Mouse (Mus musculus) embryonic stem cell, embryonic (primary cell): ENCODE measurements around the gene Ncaph2.

ENCODE experiments used
- CTCF ChIA-PET, 4 experiments: fragments of 300-600 bp in 2 of 4; fragments of 350-600 bp in 2 of 4; sonication (Branson Sonifier 250); formaldehyde crosslinking; loops; one replicate each; lab custom pipeline; 2022; ENCODE audit warnings: inconsistent platforms in 2 of 4; lab: Charles Lee
- POLR2A ChIA-PET, 4 experiments: fragments of 300-600 bp in 2 of 4; fragments of 350-600 bp in 2 of 4; sonication (Branson Sonifier 250); formaldehyde crosslinking; loops; one replicate each; lab custom pipeline; 2022; ENCODE audit warnings: antibody characterized with exemption in 4 of 4, inconsistent platforms in 1 of 4; lab: Charles Lee

Ncaph2 gene

GRCm38 (mm10) chr15:89379429-89379828, 23.9 kb downstream of the Ncaph2 start:
- ChIA-PET POLR2A (interaction anchor here in 3 of 4 experiments (0.6 to 14.1 kb wide), 24 partner anchors 8 to 203 kb away, joined by 3 to 248 read pairs (median 4); partner anchors contain the start of genes Adm2 (in 2 of the 3), Lmf2 (in 2 of the 3), C730034F03Rik (in 1 of the 3) and Chkb (in 1 of the 3)), CTCF (interaction anchor here in 3 of 4 experiments (0.5 to 1.4 kb wide), 7 partner anchors 8 to 172 kb away, joined by 3 to 5 read pairs (median 3); partner anchors contain the start of gene Chkb (in 1 of the 3))

- ChIA-PET CTCF (interaction anchor here in 1 of 4 experiments (2.5 kb wide), 1 partner anchor 11 kb away, joined by 9 read pairs; the partner anchor contains the start of gene Sco2), POLR2A (interaction anchor here in 3 of 4 experiments (0.5 to 5.6 kb wide), 10 partner anchors 8 to 45 kb away, joined by 3 to 50 read pairs (median 6); partner anchors contain the start of genes Cpt1b (in 2 of the 3), Sco2 (in 2 of the 3), Tymp (in 2 of the 3) and C730034F03Rik (in 1 of the 3))
These were observed 29.1 kb downstream of the Ncaph2 start, which contains the start of gene Klhdc7b for GRCm38 (mm10) chr15:89384617-89385016. Gene Klhdc7b (plus strand): TSS chr15:89384917.

GRCm38 (mm10) chr15:89387127-89387526, 31.6 kb downstream of the Ncaph2 start:
- ChIA-PET CTCF (interaction anchor here in 3 of 4 experiments (0.5 to 1.4 kb wide), 6 partner anchors 8 to 112 kb away, joined by 3 to 11 read pairs (median 5); partner anchors contain the start of genes Sco2 (in 2 of the 3), Odf3b (in 1 of the 3) and Shank3 (in 1 of the 3)), POLR2A (interaction anchor here in 3 of 4 experiments (0.8 to 5.6 kb wide), 15 partner anchors 8 to 678 kb away, joined by 3 to 50 read pairs (median 5); partner anchors contain the start of genes Odf3b (in 3 of the 3), C730034F03Rik (in 2 of the 3), Chkb (in 2 of the 3) and Gm44502 (in 2 of the 3))

GRCm38 (mm10) chr15:89390081-89390480, 34.6 kb downstream of the Ncaph2 start:
- POLR2A ChIA-PET: interaction anchor here in 3 of 4 experiments (0.6 to 1.2 kb wide), 5 partner anchors 11 to 182 kb away, joined by 3 to 5 read pairs (median 3); partner anchors contain the start of genes Odf3b (in 1 of the 3) and Sco2 (in 1 of the 3)
- CTCF ChIA-PET: interaction anchor here in 1 of 4 experiments (1.7 kb wide), 1 partner anchor 16 kb away, joined by 3 read pairs; the partner anchor contains the start of gene Sco2

- ChIA-PET CTCF (no interaction called here), POLR2A (interaction anchor here in 1 of 4 experiments (0.9 to 4.4 kb wide), 3 partner anchors 8 to 39 kb away, joined by 3 to 28 read pairs (median 6); no protein-coding TSS in a partner anchor)
These were observed 41.4 kb downstream of the Ncaph2 start for GRCm38 (mm10) chr15:89396883-89397282.

- ChIA-PET CTCF (interaction anchor here in 1 of 4 experiments (0.7 kb wide), 1 partner anchor 24 kb away, joined by 3 read pairs; no protein-coding TSS in a partner anchor), POLR2A (interaction anchor here in 3 of 4 experiments (0.8 to 4.9 kb wide), 5 partner anchors 12 to 31 kb away, joined by 3 to 28 read pairs (median 7); partner anchors contain the start of genes Sco2 (in 2 of the 3), C730034F03Rik (in 1 of the 3), Chkb (in 1 of the 3) and Gm44502 (in 1 of the 3))
These were observed 42.6 kb downstream of the Ncaph2 start for GRCm38 (mm10) chr15:89398146-89398545.

- ChIA-PET POLR2A (interaction anchor here in 2 of 4 experiments (0.8 to 4.9 kb wide), 6 partner anchors 13 to 35 kb away, joined by 3 to 28 read pairs (median 10); partner anchors contain the start of genes Sco2 (in 2 of the 2) and Cpt1b (in 1 of the 2)), CTCF (interaction anchor here in 2 of 4 experiments (0.6 to 1.3 kb wide), 3 partner anchors 26 to 70 kb away, joined by 3 to 5 read pairs (median 3); partner anchors contain the start of gene Sco2 (in 1 of the 2))
These were observed 44.2 kb downstream of the Ncaph2 start for GRCm38 (mm10) chr15:89399716-89400115.

GRCm38 (mm10) chr15:89402471-89402870, 47.0 kb downstream of the Ncaph2 start:
- ChIA-PET CTCF (interaction anchor here in 1 of 4 experiments (0.8 kb wide), 1 partner anchor 14 kb away, joined by 3 read pairs; no protein-coding TSS in a partner anchor), POLR2A (interaction anchor here in 2 of 4 experiments (0.6 to 4.9 kb wide), 7 partner anchors 10 to 49 kb away, joined by 3 to 22 read pairs (median 4); partner anchors contain the start of genes C730034F03Rik (in 1 of the 2), Chkb (in 1 of the 2), Gm44502 (in 1 of the 2) and Klhdc7b (in 1 of the 2))

- CTCF ChIA-PET: interaction anchor here (0.5 to 1.7 kb wide), 5 partner anchors 12 to 989 kb away, joined by 3 to 7 read pairs (median 5); partner anchors contain the start of gene Sco2 (in 2 of the 4)
- POLR2A ChIA-PET: interaction anchor here in 2 of 4 experiments (0.9 to 1.9 kb wide), 7 partner anchors 8 to 31 kb away, joined by 3 to 7 read pairs (median 3); partner anchors contain the start of genes Cpt1b (in 2 of the 2), Sco2 (in 2 of the 2) and Odf3b (in 1 of the 2)
These were observed 49.5 kb downstream of the Ncaph2 start for GRCm38 (mm10) chr15:89404831-89405623.

GRCm38 (mm10) chr15:89406691-89407090, 51.2 kb downstream of the Ncaph2 start:
- ChIA-PET CTCF (interaction anchor here in 1 of 4 experiments (0.6 kb wide), 2 partner anchors 34 to 174 kb away, joined by 3 to 7 read pairs; no protein-coding TSS in a partner anchor), POLR2A (no interaction called here)

GRCm38 (mm10) chr15:89410118-89410517, 54.6 kb downstream of the Ncaph2 start, which contains the start of gene Syce3:
Gene Syce3 (minus strand): TSS chr15:89410503.
- ChIA-PET CTCF (interaction anchor here in 1 of 4 experiments (1.1 kb wide), 1 partner anchor 37 kb away, joined by 4 read pairs; the partner anchor contains the start of gene Sco2), POLR2A (interaction anchor here in 1 of 4 experiments (0.6 to 0.8 kb wide), 2 partner anchors 15 to 36 kb away, joined by 3 read pairs; partner anchors contain the start of genes Cpt1b and Sco2)

- POLR2A ChIA-PET: interaction anchor here in 1 of 4 experiments (1.6 to 1.8 kb wide), 2 partner anchors 10 to 13 kb away, joined by 3 to 8 read pairs; partner anchors contain the start of gene Cpt1b
- CTCF ChIA-PET: interaction anchor here in 1 of 4 experiments (0.7 kb wide), 1 partner anchor 31 kb away, joined by 5 read pairs; no protein-coding TSS in a partner anchor
These were observed 59.8 kb downstream of the Ncaph2 start for GRCm38 (mm10) chr15:89415282-89415681.

GRCm38 (mm10) chr15:89421938-89422337, 66.4 kb downstream of the Ncaph2 start:
- POLR2A ChIA-PET: interaction anchor here in 1 of 4 experiments (0.9 kb wide), 1 partner anchor 43 kb away, joined by 3 read pairs; no protein-coding TSS in a partner anchor
- CTCF ChIA-PET: no interaction called here
